Mouse (Mus musculus): Measurements from ENCODE around the gene Morn5. TPM values are rescaled to one million over a fixed set of nuclear protein-coding genes. Genes with fewer than 3 reads are reported as not detected.

Gene Morn5
- polyA plus RNA-seq, 1 experiment from 2014 or later: not detected

DNA sequence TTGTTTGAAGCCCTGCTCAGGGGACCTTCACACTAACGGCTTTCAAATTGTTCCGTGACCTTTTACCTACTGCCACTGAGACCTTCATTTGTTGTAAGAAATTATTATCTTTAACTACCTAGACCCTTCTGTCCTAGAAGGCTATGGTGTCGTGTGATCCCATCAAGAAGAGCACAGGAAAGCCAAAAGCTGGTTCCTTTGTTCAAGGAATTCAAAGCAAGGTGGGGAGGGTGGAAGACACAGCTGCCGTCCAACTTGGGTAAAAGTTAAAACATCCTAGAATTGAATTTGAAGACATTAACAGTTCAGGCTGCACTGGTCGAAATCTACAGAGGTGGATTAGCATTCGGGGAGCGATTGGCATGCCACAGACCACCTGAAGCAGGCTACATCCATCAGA, 15.3 kb upstream of the Morn5 start:
- H3K9me3 ChIP-seq (replicated peaks): no peaks in the 10 kb centered on the region
- no peaks in the 10 kb centered on the region for H3K4me1 ChIP-seq (replicated peaks)
- H3K36me3 ChIP-seq (replicated peaks): peaks cover 32% of the 10 kb centered on the region
- ATAC-seq (ENCODE audit: insufficient read depth): no peak
- no peaks in the 10 kb centered on the region for H3K27me3 ChIP-seq
- no peak overlapping the region for H3K27ac ChIP-seq (replicated peaks)
- H3K4me2 ChIP-seq: no peak overlapping the region
- 65% methylated on average over 7 of the region's 7 CpGs for WGBS (ENCODE audit: insufficient replicate concordance)
- H3K4me3 ChIP-seq (replicated peaks): no peak overlapping the region
- no peak overlapping the region for H3K9ac ChIP-seq

DNA sequence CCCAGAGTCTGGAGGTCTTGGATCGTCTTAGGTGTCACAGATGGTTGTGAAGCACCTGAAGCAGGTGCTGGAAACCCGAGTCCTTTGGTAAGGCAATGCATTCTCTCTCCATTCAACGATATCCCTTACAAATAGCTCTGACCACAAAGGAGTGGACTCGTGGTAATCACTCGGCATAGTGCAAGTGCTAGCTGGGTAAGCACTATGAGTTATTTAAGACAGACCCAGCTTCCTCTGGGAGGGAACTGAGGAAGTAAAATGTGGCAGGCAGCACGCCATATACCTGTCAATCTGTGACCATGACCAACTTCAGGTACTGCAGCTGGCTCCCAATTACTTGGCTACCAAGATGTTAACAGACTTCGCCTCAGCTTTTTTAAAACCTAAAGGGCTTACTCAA, 14.4 kb upstream of the Morn5 start:
- H3K9ac ChIP-seq: no peak overlapping the region
- H3K4me3 ChIP-seq (replicated peaks): no peak overlapping the region
- WGBS (ENCODE audit: insufficient replicate concordance): 42% methylated on average over 7 of the region's 7 CpGs
- H3K9me3 ChIP-seq (replicated peaks): no peaks in the 10 kb centered on the region
- no peak for ATAC-seq (ENCODE audit: insufficient read depth)
- no peak overlapping the region for H3K4me2 ChIP-seq
- 0 out of 2 replicates have a peak, but pooled peaks cover 3% of the 10 kb centered on the region for H3K4me1 ChIP-seq (replicated peaks)
- H3K27me3 ChIP-seq: no peaks in the 10 kb centered on the region
- H3K36me3 ChIP-seq (replicated peaks): peaks cover 36% of the 10 kb centered on the region
- no peak overlapping the region for H3K27ac ChIP-seq (replicated peaks)

DNA sequence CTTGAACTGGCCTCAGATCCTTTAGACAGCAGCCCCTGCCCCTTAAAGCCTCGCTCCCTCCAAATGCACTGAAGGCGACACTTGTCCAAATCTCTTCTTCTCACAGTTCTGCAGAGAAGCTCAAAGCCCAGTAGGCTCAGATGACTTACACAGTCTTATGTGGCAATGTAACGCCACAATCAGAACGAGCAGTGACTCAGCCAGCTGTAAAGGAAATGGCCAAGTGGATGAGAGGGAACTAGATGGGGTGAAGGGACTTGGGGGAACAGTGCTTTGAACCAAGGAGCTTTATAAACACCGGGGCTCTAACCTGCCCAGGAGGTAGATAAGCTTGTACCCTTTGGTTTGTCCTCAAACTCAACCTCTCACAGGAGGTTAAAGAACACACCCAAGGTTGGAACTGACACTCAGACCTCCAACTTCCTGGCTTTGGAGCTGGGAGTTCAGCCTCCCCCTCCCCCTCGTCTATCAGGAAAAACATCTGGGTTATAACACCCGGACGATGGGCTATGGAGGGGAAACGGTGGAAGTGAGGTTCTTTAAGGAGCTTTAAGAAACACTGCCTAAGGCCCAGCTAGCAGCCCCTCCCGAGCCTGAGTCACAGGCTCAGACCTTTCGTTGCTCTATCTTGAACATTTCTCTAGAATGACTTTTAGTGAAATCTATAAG, 13.7 kb upstream of the Morn5 start:
- no peak for ATAC-seq (ENCODE audit: insufficient read depth)
- no peaks in the 10 kb centered on the region for H3K27me3 ChIP-seq
- 24% methylated on average over 11 of the region's 11 CpGs for WGBS (ENCODE audit: insufficient replicate concordance)
- no peak overlapping the region for H3K27ac ChIP-seq (replicated peaks)
- no peak overlapping the region for H3K4me2 ChIP-seq
- H3K4me3 ChIP-seq (replicated peaks): no peak overlapping the region
- H3K9ac ChIP-seq: no peak overlapping the region
- H3K4me1 ChIP-seq (replicated peaks): 0 out of 2 replicates have a peak, but pooled peaks cover 8% of the 10 kb centered on the region
- peaks cover 36% of the 10 kb centered on the region for H3K36me3 ChIP-seq (replicated peaks)
- no peaks in the 10 kb centered on the region for H3K9me3 ChIP-seq (replicated peaks)

DNA sequence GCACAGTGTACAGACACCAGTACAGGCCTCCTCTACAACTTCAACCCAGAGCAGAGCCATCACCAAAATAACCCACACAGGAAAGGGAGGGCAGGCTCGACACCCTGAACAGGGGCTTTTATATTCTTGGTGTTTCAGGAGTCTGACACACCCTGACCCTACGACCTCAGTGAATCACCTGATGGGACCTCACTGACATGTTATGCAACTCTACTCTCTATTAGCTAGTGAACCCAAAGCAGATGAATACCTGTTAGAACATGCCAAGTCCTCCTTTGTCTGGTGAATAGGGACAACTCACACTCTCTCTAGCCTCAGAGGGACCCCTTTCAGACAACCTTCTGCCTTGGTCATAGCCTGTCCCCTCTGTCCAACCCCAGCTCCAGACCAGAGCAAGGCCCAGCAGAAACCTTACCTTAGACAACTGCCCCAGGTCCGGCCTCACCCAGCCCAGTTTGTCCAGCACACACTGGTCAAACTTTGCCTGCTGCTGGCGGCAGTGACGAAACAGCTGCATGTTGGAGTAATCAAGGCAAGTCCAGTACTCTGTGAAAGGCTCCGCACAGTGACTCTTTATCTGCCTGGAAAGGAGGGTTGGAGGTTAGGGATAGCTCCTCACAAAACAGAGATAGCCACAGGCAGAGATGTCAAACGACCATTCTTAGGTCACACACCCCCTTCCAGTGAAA, 9.8 kb upstream of the Morn5 start:
- Histone ChIP-seq H3K9me3 (replicated peaks) (no peaks in the 10 kb centered on the region), H3K4me2 (no peak overlapping the region), H3K36me3 (replicated peaks) (peaks cover 51% of the 10 kb centered on the region), H3K9ac (no peak overlapping the region), H3K4me3 (replicated peaks) (no peak overlapping the region), H3K27me3 (no peaks in the 10 kb centered on the region), H3K27ac (replicated peaks) (no peak overlapping the region), H3K4me1 (replicated peaks) (peaks cover 15% of the 10 kb centered on the region)
- WGBS (ENCODE audit: insufficient replicate concordance): 56% methylated on average over 7 of the region's 7 CpGs
- peak; percentile 61 for ATAC-seq (ENCODE audit: insufficient read depth)

DNA sequence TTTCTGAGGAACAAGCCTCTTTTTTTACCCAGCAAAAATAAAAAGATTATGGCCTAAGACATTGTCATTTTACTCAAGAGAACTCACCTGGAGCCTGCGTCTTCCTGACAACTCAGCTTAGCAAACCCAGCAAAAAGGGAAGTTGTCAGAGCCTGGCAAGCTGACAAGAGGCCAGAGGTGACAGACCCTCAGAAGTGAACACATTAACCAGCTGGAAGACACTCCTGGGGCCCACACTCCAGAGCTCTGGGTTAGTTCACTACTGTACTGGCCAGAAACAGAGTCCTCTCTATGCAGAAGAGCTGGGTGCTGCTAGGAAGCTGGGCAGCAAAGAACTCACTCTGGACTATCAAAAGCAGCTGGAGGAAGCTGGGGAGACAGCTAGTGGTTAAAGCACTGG, 8.4 kb upstream of the Morn5 start:
- no peak for ATAC-seq (ENCODE audit: insufficient read depth)
- Histone ChIP-seq H3K4me1 (replicated peaks) (peaks cover 15% of the 10 kb centered on the region), H3K4me3 (replicated peaks) (no peak overlapping the region), H3K9ac (no peak overlapping the region), H3K36me3 (replicated peaks) (peaks cover 47% of the 10 kb centered on the region), H3K27ac (replicated peaks) (no peak overlapping the region), H3K27me3 (no peaks in the 10 kb centered on the region), H3K9me3 (replicated peaks) (no peaks in the 10 kb centered on the region), H3K4me2 (no peak overlapping the region)
- 40% methylated on average over 1 of the region's 1 CpGs for WGBS (ENCODE audit: insufficient replicate concordance)

DNA sequence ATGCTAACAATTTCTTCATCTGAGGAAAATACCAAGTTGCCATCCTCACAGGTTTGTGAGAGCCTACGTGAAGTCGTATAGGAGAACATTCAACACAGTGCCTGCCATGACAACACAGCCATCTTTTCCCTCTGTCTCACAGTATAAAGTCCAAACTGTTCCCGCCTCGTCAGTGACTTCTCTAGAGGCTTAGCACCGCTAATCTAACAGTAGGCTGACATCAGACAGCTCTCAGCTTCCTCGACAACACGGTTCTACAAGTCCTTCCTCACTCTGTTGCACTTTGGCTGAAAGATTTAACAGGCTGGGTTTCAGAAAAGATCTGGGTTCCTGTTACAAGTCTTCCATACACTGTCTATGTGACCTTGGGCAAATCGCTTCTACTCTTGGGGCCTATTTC, 1.1 kb upstream of the Morn5 start:
- Histone ChIP-seq H3K9me3 (replicated peaks) (no peaks in the 10 kb centered on the region), H3K9ac (peak overlapping the region; percentile 77), H3K4me1 (replicated peaks) (peaks cover 24% of the 10 kb centered on the region), H3K27ac (replicated peaks) (0 out of 2 replicates have a peak overlapping the region, but pooled peaks have one; percentile 33), H3K27me3 (no peaks in the 10 kb centered on the region; the same call in 1 of the 2 replicates), H3K36me3 (replicated peaks) (peaks cover 12% of the 10 kb centered on the region), H3K4me3 (replicated peaks) (peak overlapping the region; percentile 67), H3K4me2 (peak overlapping the region; percentile 79)
- 34% methylated on average over 8 of the region's 8 CpGs for WGBS (ENCODE audit: insufficient replicate concordance)
- no peak for ATAC-seq (ENCODE audit: insufficient read depth)

DNA sequence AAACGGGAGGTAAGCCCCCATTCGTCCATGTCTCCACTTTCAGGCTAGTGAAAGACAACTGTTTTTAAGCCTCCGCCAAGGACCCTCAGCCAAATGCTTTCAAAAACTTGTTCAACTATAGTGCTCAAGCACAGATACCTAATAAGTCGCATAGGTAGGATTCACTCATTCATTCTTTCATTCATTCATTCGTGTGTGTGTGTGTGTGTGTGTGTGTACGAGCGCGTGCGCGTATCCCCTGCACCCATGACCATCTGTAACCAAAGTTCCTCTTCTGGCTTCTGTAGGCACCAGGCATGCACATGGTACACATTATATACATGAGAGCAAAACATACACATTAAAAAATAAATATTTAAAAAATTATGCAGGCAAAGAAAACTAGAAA, 303 bp downstream of the Morn5 start:
- WGBS (ENCODE audit: insufficient replicate concordance): 41% methylated on average over 10 of the region's 10 CpGs
- H3K9me3 ChIP-seq (replicated peaks): no peaks in the 10 kb centered on the region
- H3K27ac ChIP-seq (replicated peaks): no peak overlapping the region
- H3K27me3 ChIP-seq: no peaks in the 10 kb centered on the region; the same call in 1 of the 2 replicates
- peaks cover 24% of the 10 kb centered on the region for H3K4me1 ChIP-seq (replicated peaks)
- no peak for ATAC-seq (ENCODE audit: insufficient read depth)
- H3K4me2 ChIP-seq: peak overlapping the region; percentile 79
- H3K36me3 ChIP-seq (replicated peaks): no peaks in the 10 kb centered on the region
- peak overlapping the region; percentile 67 for H3K4me3 ChIP-seq (replicated peaks)
- H3K9ac ChIP-seq: no peak overlapping the region

DNA sequence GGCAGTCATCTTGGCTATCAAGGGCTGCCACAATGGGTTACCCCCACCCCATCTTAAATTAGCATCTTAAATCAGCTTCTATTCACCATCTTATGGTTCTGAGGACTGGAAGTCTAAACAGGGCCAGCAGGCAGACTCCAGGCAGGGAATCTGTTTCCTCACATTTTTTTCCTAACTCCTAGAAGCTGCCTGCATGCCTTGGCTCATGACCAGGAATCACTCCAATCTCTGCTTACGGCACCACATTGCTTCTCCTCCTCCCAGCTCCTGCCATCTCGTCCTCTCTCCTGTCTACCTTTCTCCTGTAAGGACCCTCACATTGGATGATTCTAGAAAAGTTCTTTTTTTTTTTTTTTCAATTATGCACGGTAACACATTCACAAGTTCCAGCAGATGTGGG, 4.0 kb downstream of the Morn5 start:
- ATAC-seq (ENCODE audit: insufficient read depth): no peak
- Histone ChIP-seq H3K4me2 (no peak overlapping the region), H3K4me1 (replicated peaks) (peaks cover 8% of the 10 kb centered on the region), H3K27ac (replicated peaks) (no peak overlapping the region), H3K4me3 (replicated peaks) (no peak overlapping the region), H3K27me3 (no peaks in the 10 kb centered on the region; the same call in none of the 2 replicates), H3K36me3 (replicated peaks) (no peaks in the 10 kb centered on the region), H3K9me3 (replicated peaks) (no peaks in the 10 kb centered on the region), H3K9ac (no peak overlapping the region)
- WGBS (ENCODE audit: insufficient replicate concordance): 46% methylated on average over 3 of the region's 3 CpGs

DNA sequence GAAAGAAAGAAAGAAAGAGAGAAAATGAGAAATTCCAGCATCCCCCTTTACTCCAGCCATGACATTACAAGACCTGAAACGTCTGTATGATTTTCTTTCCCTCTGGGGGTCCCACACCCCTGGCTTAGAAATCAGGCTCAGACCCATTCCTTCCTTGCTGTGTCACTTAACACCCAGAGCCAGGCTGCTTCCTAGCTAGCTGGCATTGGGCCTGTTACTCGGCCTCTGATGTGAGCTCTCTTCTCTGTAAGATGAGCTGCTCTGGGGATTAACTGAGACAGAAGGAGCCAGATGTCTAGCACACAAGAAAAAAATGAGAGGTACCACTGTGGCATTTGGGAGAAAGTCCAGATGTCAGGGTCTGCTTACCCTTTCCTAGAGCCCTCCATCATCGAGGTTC, 7.0 kb downstream of the Morn5 start:
- WGBS (ENCODE audit: insufficient replicate concordance): 33% methylated on average over 3 of the region's 3 CpGs
- no peak overlapping the region for H3K4me2 ChIP-seq
- H3K27me3 ChIP-seq: no peaks in the 10 kb centered on the region; the same call in 1 of the 2 replicates
- no peaks in the 10 kb centered on the region for H3K9me3 ChIP-seq (replicated peaks)
- no peaks in the 10 kb centered on the region for H3K36me3 ChIP-seq (replicated peaks)
- H3K9ac ChIP-seq: no peak overlapping the region
- no peak overlapping the region for H3K27ac ChIP-seq (replicated peaks)
- H3K4me3 ChIP-seq (replicated peaks): no peak overlapping the region
- no peaks in the 10 kb centered on the region for H3K4me1 ChIP-seq (replicated peaks)
- ATAC-seq (ENCODE audit: insufficient read depth): no peak

DNA sequence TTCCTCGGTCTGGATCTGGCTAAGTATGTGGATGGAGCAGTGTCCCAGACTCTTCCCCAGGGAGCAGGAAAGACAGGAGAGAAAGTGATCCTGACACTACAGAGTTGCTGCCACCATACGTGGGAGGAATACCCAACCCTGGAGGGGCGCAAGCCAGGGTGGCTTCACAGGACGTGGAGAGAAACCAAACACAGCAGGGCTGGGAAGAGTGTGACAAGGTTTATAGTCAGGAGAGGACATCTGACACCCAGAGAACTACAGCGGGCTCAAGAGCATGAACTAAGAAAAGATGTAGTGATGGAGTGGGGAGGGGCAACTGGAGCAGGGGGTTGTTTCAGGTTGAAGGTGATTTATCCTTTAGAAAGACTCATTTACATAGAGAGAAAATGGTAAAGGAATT, 12.2 kb downstream of the Morn5 start:
- 54% methylated on average over 5 of the region's 5 CpGs for WGBS (ENCODE audit: insufficient replicate concordance)

DNA sequence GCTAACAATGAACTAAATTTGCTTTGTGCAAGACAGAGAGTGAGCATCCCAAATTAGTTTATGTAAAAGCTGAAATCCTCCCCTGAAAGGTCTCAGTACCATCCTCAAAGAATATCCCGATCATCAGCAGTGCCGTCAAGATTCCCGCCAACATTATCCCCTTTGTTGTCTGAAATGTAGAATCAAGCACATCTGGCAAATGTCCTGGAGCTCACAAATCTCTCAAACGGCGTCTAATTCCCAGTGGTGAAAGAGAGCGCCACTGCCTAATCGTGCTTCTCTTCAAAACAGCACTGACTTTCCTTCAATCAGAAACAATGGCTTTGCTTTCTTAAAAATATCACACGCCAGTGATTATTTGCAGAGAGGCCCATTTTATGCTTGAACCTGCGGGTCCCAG, 17.9 kb downstream of the Morn5 start:
- no peak for ATAC-seq (ENCODE audit: insufficient read depth)
- H3K27me3 ChIP-seq: no peaks in the 10 kb centered on the region
- H3K36me3 ChIP-seq (replicated peaks): no peaks in the 10 kb centered on the region
- H3K4me3 ChIP-seq (replicated peaks): no peak overlapping the region
- no peak overlapping the region for H3K9ac ChIP-seq
- no peaks in the 10 kb centered on the region for H3K9me3 ChIP-seq (replicated peaks)
- 66% methylated on average over 9 of the region's 9 CpGs for WGBS (ENCODE audit: insufficient replicate concordance)
- no peak overlapping the region for H3K4me2 ChIP-seq
- no peak overlapping the region for H3K27ac ChIP-seq (replicated peaks)
- H3K4me1 ChIP-seq (replicated peaks): no peaks in the 10 kb centered on the region

More for the DNA sequence above, 12.2 kb downstream of the Morn5 start:
- no peaks in the 10 kb centered on the region for H3K9me3 ChIP-seq (replicated peaks)
- no peak overlapping the region for H3K27ac ChIP-seq (replicated peaks)
- no peaks in the 10 kb centered on the region for H3K36me3 ChIP-seq (replicated peaks)
- no peak for ATAC-seq (ENCODE audit: insufficient read depth)
- H3K9ac ChIP-seq: no peak overlapping the region
- no peak overlapping the region for H3K4me3 ChIP-seq (replicated peaks)
- H3K4me1 ChIP-seq (replicated peaks): no peaks in the 10 kb centered on the region
- no peaks in the 10 kb centered on the region for H3K27me3 ChIP-seq
- no peak overlapping the region for H3K4me2 ChIP-seq
